Mouse (Mus musculus): ENCODE results near the gene Arhgdib.

DNA sequence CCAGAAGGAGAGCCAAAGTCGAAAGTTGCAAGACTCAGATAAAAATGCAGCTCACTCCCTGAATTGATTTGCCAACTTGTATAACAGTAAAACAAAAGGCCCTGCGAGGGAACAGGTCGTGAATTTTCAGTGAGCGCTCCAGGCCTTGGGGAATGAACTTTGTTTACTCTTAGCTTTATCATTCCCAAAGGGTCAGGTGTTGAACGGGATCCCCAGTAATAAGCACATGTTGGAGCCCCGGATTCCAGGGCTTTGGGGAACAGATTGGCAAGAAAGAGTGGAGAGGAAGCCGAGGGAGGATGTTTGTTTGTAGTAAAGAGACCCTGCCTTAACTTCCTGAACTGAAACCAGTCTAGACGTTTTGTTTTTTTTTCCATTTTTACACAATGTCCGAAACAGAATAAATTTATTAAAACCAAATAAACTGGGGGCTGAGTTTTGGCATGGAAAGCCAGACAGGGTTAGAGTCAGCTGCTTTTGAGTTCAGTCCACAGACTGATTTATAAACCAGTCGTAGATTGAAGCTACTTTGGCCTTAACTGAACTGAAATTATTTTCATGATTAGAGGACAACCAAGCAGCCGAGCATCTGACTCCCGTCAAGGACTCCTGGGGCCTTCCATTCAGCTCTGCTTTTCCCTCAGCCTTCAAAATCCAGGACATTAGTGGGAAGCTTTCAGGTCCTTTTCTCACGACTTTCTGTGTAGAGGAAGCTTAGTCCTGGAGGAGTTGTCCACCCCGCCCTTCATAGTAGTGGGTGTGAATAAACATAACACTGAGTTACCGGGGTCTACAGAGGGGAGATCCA, 47.0 kb downstream of the Arhgdib start:
- TF ChIP-seq CTCF (IDR thresholded peaks at IDR 0.05; ENCODE audit: extremely low read depth, insufficient read depth, low read length) = no peak
- no peak for TF ChIP-seq POLR2A (IDR thresholded peaks at IDR 0.05; ENCODE audit: extremely low read depth, insufficient read depth, low read length)
